29 mouse cellular contexts compared by ENCODE assay signal in the genomic region with DNA sequence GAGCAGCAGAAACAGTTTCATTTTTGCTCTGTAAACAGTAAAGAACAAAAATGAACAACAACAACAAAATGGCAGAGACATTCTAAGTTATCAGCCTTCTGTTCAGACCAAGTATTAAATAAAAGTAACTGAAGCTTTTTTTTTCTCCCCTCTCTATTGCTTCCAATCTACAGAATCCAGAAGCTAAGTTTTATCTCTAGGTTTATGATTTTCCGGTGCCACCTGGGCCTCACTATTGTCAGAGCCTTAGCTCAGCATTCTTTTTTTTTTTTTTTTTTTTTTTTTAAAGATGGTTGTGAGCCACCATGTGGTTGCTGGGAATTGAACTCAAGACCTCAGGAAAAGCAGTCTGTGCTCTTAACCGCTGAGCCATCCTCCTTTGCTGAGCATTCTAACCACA. TPM values are rescaled to one million over a fixed set of nuclear protein-coding genes. Genes with fewer than 3 reads are reported as not detected.
DNase-seq lines count a peak whose midpoint lies in the region; ATAC-seq and TF ChIP-seq lines count a peak whose summit lies in the region.
"Had no signal": no experiment of that assay in that cellular context is flagged by ENCODE, and none has a peak within 500 bp of the region (broad histone marks: within the 10 kb centered on the region; RNA-seq: fewer than 3 reads in every experiment).

No protein-coding gene starts in this region.

- no peaks in the 10 kb centered on the region for H3K9me3 ChIP-seq in CH12.LX (replicated peaks; ENCODE audit: low read length)
- H3K9me3 ChIP-seq in MEL (replicated peaks; ENCODE audit: insufficient read depth, low read length): no peaks in the 10 kb centered on the region
- no peaks in the 10 kb centered on the region for H3K9me3 ChIP-seq in liver, embryonic 14.5 days (ENCODE audit: control insufficient read depth, low read length)
- H3K9me3 ChIP-seq in midbrain, embryonic 10.5 days (replicated peaks): no peaks in the 10 kb centered on the region
- H3K9me3 ChIP-seq: embryonic facial prominence, embryonic 10.5 days; embryonic facial prominence, embryonic 13.5 days; forebrain, embryonic 12.5 days; forebrain, embryonic 15.5 days; heart, embryonic 12.5 days; heart, embryonic 15.5 days; hindbrain, embryonic 10.5 days; hindbrain, embryonic 13.5 days had no signal

- in situ Hi-C loops in CH12.LX (cut with MboI; ENCODE audit: low pct_ligation_motif_present, low pct_unique_long_range_greater_than_20kb, low sequenced_read_pairs): no loop called here

- TF ChIP-seq RAD21 in CH12.LX (IDR thresholded peaks at IDR 0.05; ENCODE audit: low read depth, low read length) (no peak), MEL (IDR thresholded peaks at IDR 0.05; ENCODE audit: low read depth, low read length) (no peak)

- DNase-seq in CH12.LX (ENCODE audit: extremely low read depth) (no peak), MEL (ENCODE audit: low read depth, low spot score) (peak; percentile 70), MN1 (ENCODE audit: low spot score) (no peak)
- DNase-seq in liver, embryonic 14.5 days (ENCODE audit: low read depth in 3 of 3, low spot score in 3 of 3): no peak
- no peak for DNase-seq in midbrain, embryonic 10.5 days (ENCODE audit: low spot score)
- DNase-seq: adrenal gland, adult 8-10 months; adrenal gland, postnatal 25 days; cerebellum, adult 11-12 months; cerebellum, adult 8-10 months; cerebellum, postnatal 10 days; cerebellum, postnatal 36 days; embryo, embryonic 11 days; gastrocnemius, postnatal 25 days; heart, adult 18-20 months; heart, postnatal 10 days; heart, postnatal 36 days had no signal

- TF ChIP-seq POLR2A in CH12.LX (IDR thresholded peaks at IDR 0.05; ENCODE audit: low read depth, low read length) (no peak), MEL (IDR thresholded peaks at IDR 0.05; ENCODE audit: control insufficient read depth in 1 of 2, insufficient read depth in 1 of 2, low read depth in 1 of 2, low read length in 2 of 2, poor library complexity in 1 of 2) (no peak)

- H3K36me3 ChIP-seq in CH12.LX (replicated peaks in 1 of 2; ENCODE audit: control insufficient read depth in 1 of 2, insufficient read depth in 1 of 2, low read length in 1 of 2) (no peaks in the 10 kb centered on the region), MEL (ENCODE audit: control insufficient read depth in 1 of 2, insufficient read depth in 2 of 2, low read length in 2 of 2) (peaks cover 0 to 17% of the 10 kb centered on the region in 2 experiments; a peak in 2 of 4 replicates)
- no peaks in the 10 kb centered on the region for H3K36me3 ChIP-seq in liver, embryonic 14.5 days (replicated peaks; ENCODE audit: control insufficient read depth, insufficient read depth, low read depth)
- no peaks in the 10 kb centered on the region for H3K36me3 ChIP-seq in midbrain, embryonic 10.5 days
- H3K36me3 ChIP-seq: embryonic facial prominence, embryonic 10.5 days; embryonic facial prominence, embryonic 13.5 days; forebrain, embryonic 12.5 days; forebrain, embryonic 15.5 days; heart, embryonic 12.5 days; heart, embryonic 15.5 days; hindbrain, embryonic 10.5 days; hindbrain, embryonic 13.5 days had no signal

- no peak overlapping the region for H3K4me2 ChIP-seq in CH12.LX (ENCODE audit: insufficient read depth, low read depth, poor library complexity, severe bottlenecking)
- peak overlapping the region; percentile 54 for H3K4me2 ChIP-seq in liver, embryonic 14.5 days (ENCODE audit: low read depth)
- H3K4me2 ChIP-seq: embryonic facial prominence, embryonic 13.5 days; forebrain, embryonic 12.5 days; forebrain, embryonic 15.5 days; heart, embryonic 12.5 days; heart, embryonic 15.5 days; hindbrain, embryonic 13.5 days had no signal

- H3K27ac ChIP-seq in CH12.LX (ENCODE audit: insufficient read depth, low read depth) (no peak overlapping the region), MEL (ENCODE audit: control insufficient read depth, low read depth, low read length) (peak overlapping the region; percentile 94)
- H3K27ac ChIP-seq in liver, embryonic 14.5 days: peak overlapping the region; percentile 61
- H3K27ac ChIP-seq in midbrain, embryonic 10.5 days (replicated peaks): no peak overlapping the region
- H3K27ac ChIP-seq: embryonic facial prominence, embryonic 10.5 days; embryonic facial prominence, embryonic 13.5 days; forebrain, embryonic 12.5 days; forebrain, embryonic 15.5 days; heart, embryonic 15.5 days; hindbrain, embryonic 10.5 days; hindbrain, embryonic 13.5 days had no signal

- H3K4me1 ChIP-seq in CH12.LX (ENCODE audit: control insufficient read depth in 1 of 2, insufficient read depth in 2 of 2): peaks cover 5 to 10% of the 10 kb centered on the region in 2 experiments; a peak in 3 of 4 replicates
- peaks cover 12 to 33% of the 10 kb centered on the region in 2 experiments for H3K4me1 ChIP-seq in MEL (ENCODE audit: control insufficient read depth in 1 of 2, insufficient read depth in 2 of 2, low read length in 2 of 2)
- H3K4me1 ChIP-seq in liver, embryonic 14.5 days (replicated peaks; ENCODE audit: control insufficient read depth in 2 of 2, insufficient read depth in 2 of 2, low read length in 1 of 2): peaks cover 12 to 28% of the 10 kb centered on the region in 2 experiments
- peaks cover 14% of the 10 kb centered on the region for H3K4me1 ChIP-seq in midbrain, embryonic 10.5 days
- H3K4me1 ChIP-seq: hindbrain, embryonic 13.5 days had no signal

- H3K4me3 ChIP-seq in CH12.LX (replicated peaks in 1 of 3; ENCODE audit: low read depth in 2 of 3, low read length in 2 of 3, poor library complexity in 1 of 3): no peak overlapping the region
- peak overlapping the region; percentile 38 to 42 for H3K4me3 ChIP-seq in MEL (ENCODE audit: control insufficient read depth in 1 of 2, insufficient read depth in 1 of 2, low read depth in 2 of 2, low read length in 2 of 2)
- no peak overlapping the region for H3K4me3 ChIP-seq in liver, embryonic 14.5 days (ENCODE audit: insufficient read depth in 1 of 2, low read depth in 2 of 2, low read length in 2 of 2)
- no peak overlapping the region for H3K4me3 ChIP-seq in midbrain, embryonic 10.5 days
- H3K4me3 ChIP-seq: embryonic facial prominence, embryonic 10.5 days; embryonic facial prominence, embryonic 13.5 days; forebrain, embryonic 12.5 days; forebrain, embryonic 15.5 days; heart, embryonic 12.5 days; heart, embryonic 15.5 days; hindbrain, embryonic 10.5 days; hindbrain, embryonic 13.5 days had no signal

- TF ChIP-seq EP300 in CH12.LX (IDR thresholded peaks at IDR 0.05; ENCODE audit: low read length) (no peak), MEL (IDR thresholded peaks at IDR 0.05; ENCODE audit: low read depth in 1 of 2, low read length in 2 of 2) (peak; percentile 72 to 88)
- TF ChIP-seq EP300 in liver, embryonic 14.5 days (IDR thresholded peaks at IDR 0.05; ENCODE audit: low read depth): no peak; the same call in 1 of the 2 replicates

- dilution Hi-C loops in CH12.LX (cut with MboI; ENCODE audit: extremely low pct_ligation_motif_present, extremely low pct_unique_long_range_greater_than_20kb, low sequenced_read_pairs): no loop called here

- H3K9ac ChIP-seq in CH12.LX (ENCODE audit: insufficient read depth, low read depth) (no peak overlapping the region), MEL (ENCODE audit: control insufficient read depth, low read depth, low read length, poor library complexity, severe bottlenecking) (peak overlapping the region; percentile 59)
- no peak overlapping the region for H3K9ac ChIP-seq in liver, embryonic 14.5 days (replicated peaks)
- H3K9ac ChIP-seq: embryonic facial prominence, embryonic 13.5 days; forebrain, embryonic 12.5 days; forebrain, embryonic 15.5 days; heart, embryonic 12.5 days; heart, embryonic 15.5 days; hindbrain, embryonic 13.5 days had no signal

- no peak for TF ChIP-seq CTCF in CH12.LX (conservative IDR thresholded peaks at IDR 0.05 in 1 of 2, IDR thresholded peaks at IDR 0.05 in 1 of 2; ENCODE audit: low read depth in 2 of 2, low read length in 2 of 2)
- TF ChIP-seq CTCF in MEL (IDR thresholded peaks at IDR 0.05 in 2 of 3, conservative IDR thresholded peaks at IDR 0.05 in 1 of 3; ENCODE audit: control insufficient read depth in 1 of 3, insufficient read depth in 1 of 3, low read depth in 2 of 3, low read length in 3 of 3, poor library complexity in 1 of 3, severe bottlenecking in 1 of 3): no peak
- no peak for TF ChIP-seq CTCF in liver, embryonic 14.5 days (IDR thresholded peaks at IDR 0.05; ENCODE audit: low read depth)

- no peak; the same call in 1 of the 2 replicates for ATAC-seq in liver, embryonic 14.5 days (ENCODE audit: insufficient read depth)
- ATAC-seq in megakaryocyte-erythroid progenitor cell, adult 5-6 weeks (replicated peaks; ENCODE audit: low FRiP score, low TSS enrichment, poor library complexity, severe bottlenecking): 0 out of 2 replicates have a peak, but pooled peaks have one; percentile 41
- ATAC-seq: activated CD4-positive, CD25-positive, alpha-beta regulatory T cell, adult 4 months; CD4-positive, CD25-positive, alpha-beta regulatory T cell, adult 4 months; forebrain, embryonic 15.5 days; hindbrain, embryonic 16.5 days had no signal

- H3K79me2 ChIP-seq in CH12.LX (replicated peaks; ENCODE audit: control insufficient read depth, extremely low read depth, insufficient read depth, poor library complexity, severe bottlenecking) (no peaks in the 10 kb centered on the region), MEL (ENCODE audit: control insufficient read depth, insufficient read depth, low read length, poor library complexity) (no peaks in the 10 kb centered on the region)

- H3K27me3 ChIP-seq in CH12.LX (replicated peaks) (no peaks in the 10 kb centered on the region), MEL (ENCODE audit: control insufficient read depth in 1 of 2, insufficient read depth in 2 of 2, low read length in 2 of 2) (no peaks in the 10 kb centered on the region)
- no peaks in the 10 kb centered on the region for H3K27me3 ChIP-seq in liver, embryonic 14.5 days (ENCODE audit: control insufficient read depth, insufficient read depth, low read length)
- H3K27me3 ChIP-seq in midbrain, embryonic 10.5 days (ENCODE audit: low read depth, poor library complexity, severe bottlenecking): no peaks in the 10 kb centered on the region
- H3K27me3 ChIP-seq: embryonic facial prominence, embryonic 13.5 days; forebrain, embryonic 12.5 days; forebrain, embryonic 15.5 days; heart, embryonic 12.5 days; heart, embryonic 15.5 days; hindbrain, embryonic 13.5 days had no signal

- 46% methylated on average over 2 of the region's 2 CpGs for WGBS in liver, embryonic 14.5 days (ENCODE audit: insufficient replicate concordance)
- WGBS in midbrain, embryonic 10.5 days: 89% methylated on average over 2 of the region's 2 CpGs

RNA-seq across cellular contexts. Expression of a gene that starts 20.4 kb away (rescaled TPM):
- total RNA-seq in CH12.LX (2012; rRNA removed) (34.0 and 43.7 TPM in 2 replicates), CH12.LX (2014; rRNA removed) (87.8 and 89.2 TPM in 2 replicates), MEL (2012; rRNA removed) (43.0 and 47.2 TPM in 2 replicates)
- polyA plus RNA-seq in CH12.LX (2012; ENCODE audit: insufficient read length, low read depth) (90.1 and 106 TPM in 2 replicates), MEL (2012; ENCODE audit: insufficient read depth in 1 of 2, insufficient read length in 2 of 2, low read depth in 1 of 2, low replicate concordance in 2 of 2, missing spikeins in 1 of 2) (10 to 100 TPM in 1 of 2 experiments, not detected in 1; 71.6 TPM)
- polyA plus RNA-seq in liver, embryonic 14.5 days (2012; rRNA removed): 18.5 and 26.3 TPM in 2 replicates
- 25.1 and 28.2 TPM in 2 replicates for polyA plus RNA-seq in liver, embryonic 14.5 days (2014; fragmentation: Nextera tagmentation; extraction: Ambion mirVana)
- 56.9 and 85.2 TPM in 2 replicates for total RNA-seq in megakaryocyte-erythroid progenitor cell, adult 5-6 weeks (2014; fragmentation: Nextera tagmentation)
- total RNA-seq in megakaryocyte-erythroid progenitor cell, adult 5-6 weeks (2017): 89.8 and 98.7 TPM in 2 replicates
- polyA plus RNA-seq in midbrain, embryonic 10.5 days (2016; fragmentation: Nextera tagmentation; extraction: Ambion mirVana): 90.4 and 90.5 TPM in 2 replicates

RNA-seq across cellular contexts. Expression of a gene that starts 39.7 kb away (rescaled TPM):
- total RNA-seq in CH12.LX (2012; rRNA removed): 2.0 and 2.2 TPM in 2 replicates
- total RNA-seq in CH12.LX (2014; rRNA removed): 0.39 and 0.70 TPM in 2 replicates
- polyA plus RNA-seq in CH12.LX (2012; ENCODE audit: insufficient read length, low read depth): 0.23 and 0.50 TPM in 2 replicates
- 0.23 and 0.31 TPM in 2 replicates for total RNA-seq in MEL (2012; rRNA removed)
- polyA plus RNA-seq in MEL (2012; ENCODE audit: insufficient read depth in 1 of 2, insufficient read length in 2 of 2, low read depth in 1 of 2, low replicate concordance in 2 of 2, missing spikeins in 1 of 2): under 1 TPM in 1 of 2 experiments, not detected in 1; 0.58 TPM
- polyA plus RNA-seq in liver, embryonic 14.5 days (2012; rRNA removed): 2.1 and 2.4 TPM in 2 replicates
- polyA plus RNA-seq in liver, embryonic 14.5 days (2014; fragmentation: Nextera tagmentation; extraction: Ambion mirVana): 4.8 and 5.9 TPM in 2 replicates
- not detected in 2 replicates for total RNA-seq in megakaryocyte-erythroid progenitor cell, adult 5-6 weeks (2014; fragmentation: Nextera tagmentation)
- total RNA-seq in megakaryocyte-erythroid progenitor cell, adult 5-6 weeks (2017): not detected in 2 replicates
- polyA plus RNA-seq in midbrain, embryonic 10.5 days (2016; fragmentation: Nextera tagmentation; extraction: Ambion mirVana): 1.2 and 1.5 TPM in 2 replicates
- polyA plus RNA-seq: erythroblast, embryonic 14.5 days had no signal

Comparison
In these comparisons a context has a peak if more than half of its experiments do, and no peak if none do; other contexts are left out.
1. H3K27ac ChIP-seq: peak in MEL (single experiment) and liver, embryonic 14.5 days (single experiment); none in CH12.LX (single experiment) and midbrain, embryonic 10.5 days (single experiment).
2. H3K4me3 ChIP-seq: peak in MEL (2 of 2); none in CH12.LX (0 of 3), liver, embryonic 14.5 days (0 of 2) and midbrain, embryonic 10.5 days (single experiment).